Mouse (Mus musculus) kidney, postnatal 25 days (tissue): ENCODE measurements around the gene Tmem254c.
"Not testable (repeated sequence)": the region's sequence is repeated elsewhere in the genome, so short reads cannot be mapped to it uniquely, and the experiment has no call there.

Source experiments
- DNase-seq, 2 experiments: peaks; one replicate each; pipeline ENCODE4 v3.0.0; 2021; ENCODE audit warnings: mixed read lengths in 2 of 2

Tmem254c gene

GRCm38 (mm10) chr14:26067325-26067633 lies at the start of gene Tmem254c:
Tmem254c (minus strand) TSS chr14:26067355.
- not testable (repeated sequence) for DNase-seq

DNA sequence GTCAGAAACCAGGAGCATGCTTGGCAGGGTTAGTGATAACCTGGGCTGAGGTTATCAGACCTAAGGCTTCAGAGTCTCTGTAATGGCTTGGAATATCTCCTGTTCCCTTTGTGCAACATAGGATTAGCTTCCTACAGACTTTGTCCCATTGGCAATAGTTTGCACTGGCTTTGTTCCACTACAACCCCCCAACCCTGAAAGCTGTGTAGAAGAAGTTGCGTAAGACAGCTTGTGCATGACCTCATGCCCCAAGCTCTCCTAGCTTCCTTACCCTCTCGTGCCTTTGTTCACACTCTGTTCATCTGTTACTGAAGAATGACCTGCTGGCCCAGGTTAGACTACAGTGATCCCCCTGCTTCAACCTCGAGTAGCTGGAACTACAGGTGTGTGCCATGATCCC lies 30.5 kb upstream of the Tmem254c start:
- not testable (repeated sequence) for DNase-seq

- not testable (repeated sequence) for DNase-seq
Observed at GRCm38 (mm10) chr14:26081997-26082396, 14.8 kb upstream of the Tmem254c start, which contains the start of gene Cphx3. Cphx3 (plus strand) TSS chr14:26082297.

DNA sequence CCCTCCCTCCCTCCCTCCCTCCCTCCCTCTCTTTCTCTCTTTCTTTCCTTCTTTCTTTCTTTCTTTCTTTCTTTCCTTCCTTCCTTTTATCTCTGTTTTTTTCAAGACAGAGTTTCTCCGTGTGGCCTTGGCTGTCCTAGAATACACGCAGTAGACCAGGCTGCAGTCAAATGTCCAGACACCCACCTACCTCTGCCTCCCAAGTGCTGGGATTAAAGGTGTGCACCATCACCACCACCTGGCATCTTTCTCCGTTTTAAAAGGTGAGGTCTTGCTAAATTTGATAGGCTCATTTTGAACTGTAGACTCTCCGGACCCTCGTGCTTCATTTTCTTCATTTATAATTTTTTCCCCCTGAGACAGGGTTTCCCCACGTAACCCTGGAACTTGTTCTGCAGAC lies 14.1 kb upstream of the Tmem254c start, which contains the start of gene Cphx2:
Cphx2 (plus strand) TSS at position 301 of the 400 bp plus-strand sequence.
- not testable (repeated sequence) for DNase-seq

DNA sequence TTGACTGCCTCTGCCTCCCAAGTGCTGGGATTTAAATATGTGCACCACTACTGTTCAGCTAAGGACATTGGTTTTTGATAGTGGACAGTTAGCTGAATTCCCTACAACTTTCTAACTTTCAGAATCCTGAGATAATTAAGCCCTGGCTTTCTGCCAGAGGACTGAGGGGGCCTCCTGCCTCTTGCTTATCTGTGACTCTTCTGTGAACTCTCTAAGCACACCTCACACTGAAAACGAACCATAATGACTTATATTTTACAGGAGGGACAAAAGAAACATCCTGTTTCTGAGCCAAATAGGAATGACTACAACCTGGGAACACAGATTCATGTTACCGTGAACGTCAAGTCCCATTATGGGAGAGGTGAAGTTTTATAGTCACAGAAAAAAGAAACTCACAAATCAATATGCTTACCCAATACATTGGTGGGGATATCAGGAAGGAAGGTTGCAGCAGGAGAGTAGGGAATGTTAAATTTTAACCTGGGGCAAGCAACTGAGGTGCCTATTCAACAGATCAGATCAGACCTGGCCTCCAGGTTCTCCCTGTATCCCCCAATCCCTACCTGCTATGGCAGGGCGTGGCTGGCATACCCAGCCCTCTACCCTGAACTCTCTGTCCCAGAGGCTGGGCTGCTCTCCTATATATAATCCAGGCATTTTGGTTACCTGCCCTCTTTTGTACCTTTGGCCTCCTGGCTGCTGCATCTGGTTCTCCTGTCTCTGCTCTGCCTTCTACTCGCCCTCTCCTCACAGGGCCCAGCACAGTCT lies 9.7 kb upstream of the Tmem254c start:
- not testable (repeated sequence) for DNase-seq

GRCm38 (mm10) chr14:26066574-26067324 lies 406 bp downstream of the Tmem254c start:
- not testable (repeated sequence) for DNase-seq

DNA sequence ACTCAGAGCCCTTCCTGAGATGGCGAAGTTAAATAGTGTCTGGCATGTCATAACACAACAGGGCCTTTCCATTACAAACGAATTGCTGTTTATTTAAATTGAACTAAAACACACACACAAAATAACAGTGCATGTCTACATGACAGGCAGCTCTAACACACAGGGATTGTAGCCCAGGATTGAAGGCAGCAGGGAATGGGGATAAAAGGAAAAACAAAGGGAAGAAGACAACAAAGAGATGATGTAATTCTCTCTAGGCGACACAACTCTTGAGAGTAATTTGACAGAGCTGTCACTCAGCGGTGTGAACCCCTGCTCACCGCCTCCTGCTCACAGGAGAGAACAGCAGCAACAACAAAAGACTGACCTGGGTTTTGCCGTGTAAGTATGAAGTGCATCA lies 7.8 kb downstream of the Tmem254c start:
- DNase-seq, result not testable (repeated sequence)

DNA sequence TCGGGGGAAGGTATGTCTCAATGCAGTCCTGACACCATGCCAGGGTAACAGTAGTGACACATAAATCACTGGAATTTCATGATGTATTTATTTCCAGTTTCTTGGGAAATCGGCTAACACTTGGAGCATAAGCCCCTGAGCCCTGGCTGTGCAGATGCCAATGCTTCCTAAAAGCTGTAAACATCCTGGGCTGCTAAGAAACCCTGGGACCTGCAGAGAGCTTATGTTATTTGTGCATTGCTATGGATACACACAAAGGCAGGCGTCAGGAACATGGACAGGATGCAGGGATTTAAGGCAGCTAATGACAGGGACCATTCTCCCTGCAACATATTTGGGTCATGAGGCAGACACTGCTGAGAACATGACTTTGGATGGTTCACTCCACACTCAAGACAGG lies 9.0 kb downstream of the Tmem254c start:
- not testable (repeated sequence) for DNase-seq

DNA sequence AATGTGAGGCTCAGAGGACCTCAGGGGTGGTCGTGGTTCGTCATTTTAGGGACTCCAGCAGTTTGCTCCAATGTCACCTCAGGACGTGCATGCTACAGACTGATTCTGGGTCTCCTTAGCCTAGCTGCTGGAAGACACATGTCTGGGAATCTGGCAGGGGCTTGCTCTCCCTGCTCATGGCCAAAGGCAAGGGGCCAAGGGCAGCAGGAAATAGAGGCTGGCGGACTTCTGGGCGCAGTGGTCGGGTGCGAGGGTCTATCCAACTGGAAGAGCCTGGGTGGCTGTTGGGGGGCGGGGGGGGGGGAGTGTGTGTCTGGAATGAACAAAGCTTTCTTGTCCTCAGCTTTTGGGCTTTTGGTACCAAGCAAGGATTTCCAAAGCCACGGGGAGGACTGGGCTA lies 18.4 kb downstream of the Tmem254c start:
- DNase-seq, result not testable (repeated sequence)

DNA sequence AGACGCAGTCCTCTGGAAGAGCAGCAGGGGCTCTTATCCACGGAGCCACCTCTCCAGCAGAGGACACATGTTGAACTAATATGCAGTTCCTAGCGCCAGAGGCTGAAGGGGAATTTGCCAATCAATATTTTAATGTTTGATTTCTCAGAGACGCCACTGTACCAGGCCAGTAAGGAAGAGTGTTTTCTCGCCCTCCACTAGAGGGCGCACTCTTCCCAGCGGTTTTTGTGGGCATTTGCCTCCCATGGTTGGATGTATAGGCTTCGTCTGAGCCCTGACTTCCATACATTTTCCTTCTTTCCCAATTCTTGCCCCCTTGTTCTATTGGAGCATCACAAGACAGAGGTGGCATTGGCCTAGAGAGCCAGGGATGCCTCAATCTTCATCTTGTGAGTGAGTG lies 20.1 kb downstream of the Tmem254c start:
- DNase-seq, result not testable (repeated sequence)

DNA sequence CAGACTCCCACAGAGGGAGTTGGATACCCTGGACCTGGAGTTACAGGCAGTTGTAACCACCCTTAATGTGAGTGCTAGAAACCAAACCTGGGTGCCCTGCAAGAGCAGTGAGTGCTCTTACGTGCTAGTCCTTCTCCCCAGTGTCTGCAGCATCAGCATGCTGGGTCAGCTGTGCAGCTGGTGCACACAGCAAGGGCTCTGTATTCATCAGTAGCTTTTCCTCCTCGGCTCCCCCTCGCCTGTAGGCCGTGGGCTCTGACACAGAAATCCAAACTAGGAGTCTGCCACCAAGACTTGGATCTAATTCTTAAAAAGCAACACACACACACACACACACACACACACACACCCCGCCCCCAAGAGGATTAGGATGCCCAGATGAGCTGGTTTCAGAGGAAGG lies 22.1 kb downstream of the Tmem254c start:
- not testable (repeated sequence) for DNase-seq

GRCm38 (mm10) chr14:26042611-26043010 lies 24.5 kb downstream of the Tmem254c start, which contains the start of gene Gm9780:
Gm9780 (minus strand) TSS chr14:26042711.
- not testable (repeated sequence) for DNase-seq

DNA sequence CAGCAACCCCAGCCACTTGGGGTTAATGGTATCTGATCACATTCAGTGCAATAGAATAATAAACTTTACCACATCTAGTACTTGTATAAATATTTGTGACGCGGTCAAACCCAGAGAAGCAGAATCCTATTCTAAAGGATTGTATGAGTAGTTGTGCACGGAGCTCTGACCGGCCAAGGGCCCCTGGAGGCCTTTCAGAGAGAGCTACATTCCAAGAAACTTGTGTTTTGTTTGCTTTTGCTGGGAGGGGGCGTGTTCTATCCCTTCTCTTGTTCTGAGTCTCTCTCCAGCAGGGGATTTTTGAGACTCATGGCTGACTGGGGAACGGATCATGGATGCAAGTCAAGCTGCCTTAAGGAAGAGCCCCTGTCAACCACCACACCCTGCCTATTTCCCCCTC lies 31.7 kb downstream of the Tmem254c start:
- not testable (repeated sequence) for DNase-seq

DNA sequence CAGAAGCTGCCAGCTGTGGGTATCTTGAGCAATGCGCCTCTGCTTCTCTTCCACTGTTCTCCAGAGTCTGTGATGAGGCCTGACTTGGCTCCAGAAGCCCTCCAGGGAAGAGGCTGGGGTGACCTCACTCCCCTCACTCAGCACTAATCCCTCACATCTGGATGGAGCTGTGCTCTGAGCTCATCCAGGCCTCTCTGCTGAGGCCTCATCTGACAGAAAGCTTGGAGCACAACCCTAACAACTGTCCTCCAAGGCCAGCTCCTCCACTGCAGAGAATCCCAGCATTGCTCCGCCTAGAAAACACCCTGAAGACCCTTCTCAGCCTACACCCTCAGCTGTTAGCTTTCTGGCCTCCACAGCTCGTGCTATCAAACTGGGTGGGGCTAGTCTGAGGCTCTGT lies 32.8 kb downstream of the Tmem254c start:
- not testable (repeated sequence) for DNase-seq

DNA sequence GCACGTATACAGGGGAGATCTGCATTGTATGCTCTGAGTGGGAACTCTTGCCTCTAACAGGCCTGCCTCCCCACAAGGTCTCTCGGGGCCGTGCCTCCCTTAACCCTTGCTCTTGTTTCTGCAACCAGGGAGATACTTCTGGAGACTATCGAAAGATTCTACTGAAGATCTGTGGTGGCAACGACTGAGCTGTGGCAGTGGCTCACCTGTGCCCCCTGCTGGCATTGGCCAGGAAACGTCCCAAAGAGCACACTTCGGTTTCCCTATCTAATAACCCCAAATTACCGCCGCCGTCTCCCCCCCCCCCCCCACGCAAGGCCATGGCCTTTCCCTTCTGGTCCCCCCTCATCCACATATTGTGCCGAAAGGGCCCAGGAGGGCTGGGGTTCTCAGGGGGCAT lies 41.5 kb downstream of the Tmem254c start:
- DNase-seq, result not testable (repeated sequence)

GRCm38 (mm10) chr14:26022831-26023230 lies 44.3 kb downstream of the Tmem254c start:
- DNase-seq, result not testable (repeated sequence)

GRCm38 (mm10) chr14:26021555-26021954 lies 45.6 kb downstream of the Tmem254c start:
- not testable (repeated sequence) for DNase-seq

GRCm38 (mm10) chr14:26016414-26016813 lies 50.7 kb downstream of the Tmem254c start:
- not testable (repeated sequence) for DNase-seq
